Mouse (Mus musculus): ENCODE measurements at regions not wholly inside any gene's neighbourhood (a gene's known extent, or its start where the extent isn't known, plus 50 kb on each side); places are given as distances from the start of the nearest gene placed in this dataset.

DNA sequence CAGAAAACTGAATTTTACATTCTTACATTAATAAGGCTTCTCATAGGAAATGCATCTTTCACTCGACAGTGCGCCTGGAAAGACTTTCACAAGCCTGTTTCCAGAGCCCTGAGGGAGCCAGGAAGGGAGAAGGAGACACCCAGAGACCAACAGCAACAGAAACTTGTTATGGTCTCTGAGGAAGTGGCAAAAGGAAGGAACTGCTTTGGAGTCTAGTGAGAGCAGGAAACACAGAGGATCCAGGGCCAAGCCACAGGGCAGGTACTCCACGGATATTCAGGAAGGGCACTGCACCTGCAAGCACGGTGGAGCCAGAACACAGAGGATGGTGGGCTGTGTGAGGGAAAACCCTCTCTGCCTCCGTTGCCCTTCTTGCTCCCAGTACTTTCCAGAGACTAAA is 554.8 kb downstream of the Ptprc start:
- TF ChIP-seq CTCF (IDR thresholded peaks at IDR 0.05; ENCODE audit: low read depth) (no peak), EP300 (IDR thresholded peaks at IDR 0.05; ENCODE audit: low read depth) (no peak)
